Mouse (Mus musculus): ENCODE data around the gene Tdgf1.

- TF ChIP-seq ZNF384 (IDR thresholded peaks at IDR 0.05; ENCODE audit: low read depth, low read length) (no peak), CHD2 (IDR thresholded peaks at IDR 0.05; ENCODE audit: low read depth, low read length) (no peak), MAFK (IDR thresholded peaks at IDR 0.05; ENCODE audit: insufficient read depth, low read depth, low read length) (no peak)
Measured at GRCm38 (mm10) chr9:110902271-110902670, 43.7 kb downstream of the Tdgf1 start.
